Mouse (Mus musculus) liver, embryonic 14.5 days (tissue): ENCODE data around the gene Tpx2. TPM values are rescaled to one million over a fixed set of nuclear protein-coding genes. Genes with fewer than 3 reads are reported as not detected.

ENCODE experiments used
- ATAC-seq: fragments of 200-750 bp; cut with Nextera tagmentation; 2 replicates; pipeline ENCODE4 v1.8.0; 2017; ENCODE audit warnings: moderate number of reproducible peaks, mild to moderate bottlenecking, moderate library complexity; ENCODE audit not compliant: insufficient read depth
- DNase-seq, 3 experiments: peaks; one replicate each; pipeline ENCODE4 v3.0.0-alpha.2; 2012 to 2013; ENCODE audit warnings: low read depth in 3 of 3, low spot score in 3 of 3
- H3K27ac ChIP-seq: fragments of 300-500 bp; sonication (generic); 2 replicates; pipeline ENCODE4 v1.5.1; 2014; ENCODE audit warnings: moderate library complexity, mild to moderate bottlenecking, control low read depth, inconsistent platforms
- H3K27me3 ChIP-seq: fragments of 300-500 bp; sonication (generic); 2 replicates; pipeline ENCODE4 v1.6.1; 2014; ENCODE audit warnings: mild to moderate bottlenecking, low read length, moderate library complexity; ENCODE audit not compliant: control insufficient read depth, insufficient read depth
- H3K36me3 ChIP-seq: fragments of 300-500 bp; sonication (generic); replicated peaks from 2 replicates; pipeline ENCODE4 v1.6.1; 2014; ENCODE audit warnings: low read depth; ENCODE audit not compliant: control insufficient read depth, insufficient read depth
- H3K4me1 ChIP-seq, 2 experiments: fragments of 200-500 bp in 1 of 2; fragments of 300-500 bp in 1 of 2; sonication (generic) in 1 of 2; replicated peaks; 2 replicates each; pipeline ENCODE4 v1.6.1; 2012 to 2014; ENCODE audit warnings: antibody characterized with exemption in 1 of 2, inconsistent platforms in 1 of 2, low read length in 1 of 2; ENCODE audit not compliant: control insufficient read depth in 2 of 2, insufficient read depth in 2 of 2
- H3K4me2 ChIP-seq: fragments of 300-500 bp; sonication (generic); 2 replicates; pipeline ENCODE4 v1.6.1; 2014; ENCODE audit warnings: low read depth, mild to moderate bottlenecking, control low read depth, moderate library complexity
- H3K4me3 ChIP-seq, 2 experiments: fragments of 200-500 bp in 1 of 2; fragments of 300-500 bp in 1 of 2; sonication (generic) in 1 of 2; 2 replicates each; pipeline ENCODE4 v1.5.1; 2012 to 2014; ENCODE audit warnings: low read depth in 2 of 2, low read length in 2 of 2, mild to moderate bottlenecking in 2 of 2, control low read depth in 1 of 2, inconsistent platforms in 1 of 2, moderate library complexity in 1 of 2; ENCODE audit not compliant: insufficient read depth in 1 of 2
- H3K9ac ChIP-seq: fragments of 300-500 bp; sonication (generic); replicated peaks from 2 replicates; pipeline ENCODE4 v1.6.1; 2014; ENCODE audit warnings: mild to moderate bottlenecking, control low read depth, moderate library complexity
- H3K9me3 ChIP-seq: fragments of 300-500 bp; sonication (generic); 2 replicates; pipeline ENCODE4 v1.6.1; 2016; ENCODE audit warnings: low read length, mixed read lengths; ENCODE audit not compliant: control insufficient read depth
- CTCF ChIP-seq: IDR thresholded peaks from 2 replicates; pipeline ENCODE4 v1.5.1; 2016; ENCODE audit warnings: antibody characterized with exemption, low read depth, control low read depth
- EP300 ChIP-seq: IDR thresholded peaks from 2 replicates; pipeline ENCODE4 v1.6.1; 2016; ENCODE audit warnings: antibody characterized with exemption, low read depth
- WGBS: fragments of 180-500 bp; shearing (Covaris S2); extraction: QIAGEN DNeasy Blood & Tissue Kit; methylation state at CpG from one replicate; pipeline ENCODE4 v1.1.7; 2014; ENCODE audit not compliant: insufficient replicate concordance; 5-methylcytosine and 5-hydroxymethylcytosine counted together
- polyA plus RNA-seq, 2 experiments: library from polyadenylated mRNA; depleted of rRNA in 1 of 2; stranded (reverse) in 1 of 2; unstranded in 1 of 2; fragments of >200 nt; fragmentation: Nextera tagmentation in 1 of 2; extraction: Ambion mirVana in 1 of 2; gene quantifications; 2 replicates each; pipeline versions ENCODE4 v1.2.1 to v1.2.3; 2012 to 2014

Tpx2 gene
- polyA plus RNA-seq, 2 experiments: 47.1 to 80.9 TPM

DNA sequence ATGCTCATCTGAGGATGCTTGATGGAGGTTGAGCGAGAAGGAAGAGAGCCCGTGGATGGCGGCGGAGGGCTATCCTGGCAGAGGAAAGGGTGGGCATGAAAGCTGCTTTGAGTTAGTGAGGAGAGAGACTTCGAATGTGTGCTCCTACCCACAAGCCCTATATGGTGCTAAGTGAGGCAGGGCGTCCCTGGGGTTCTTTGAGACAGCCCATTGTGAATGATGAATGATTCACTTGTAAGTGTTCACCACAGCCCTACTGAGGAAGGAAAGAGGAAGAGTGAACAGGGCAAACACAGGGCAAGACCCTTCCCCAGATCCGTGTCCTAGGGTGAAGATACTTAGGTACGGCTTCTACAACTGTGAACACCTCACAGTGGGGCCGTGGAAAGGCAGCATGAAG, 79.1 kb downstream of the Tpx2 start:
- Histone ChIP-seq H3K9ac (no peak overlapping the region), H3K4me1 (peaks cover 0 to 5% of the 10 kb centered on the region in 2 experiments; a peak in 1 of 4 replicates), H3K27me3 (no peaks in the 10 kb centered on the region), H3K4me3 (no peak overlapping the region), H3K36me3 (no peaks in the 10 kb centered on the region), H3K27ac (no peak overlapping the region), H3K4me2 (no peak overlapping the region), H3K9me3 (no peaks in the 10 kb centered on the region)
- DNase-seq: no peak
- TF ChIP-seq CTCF (no peak), EP300 (no peak)
- 31% methylated on average over 9 of the region's 9 CpGs for WGBS
- no peak for ATAC-seq

DNA sequence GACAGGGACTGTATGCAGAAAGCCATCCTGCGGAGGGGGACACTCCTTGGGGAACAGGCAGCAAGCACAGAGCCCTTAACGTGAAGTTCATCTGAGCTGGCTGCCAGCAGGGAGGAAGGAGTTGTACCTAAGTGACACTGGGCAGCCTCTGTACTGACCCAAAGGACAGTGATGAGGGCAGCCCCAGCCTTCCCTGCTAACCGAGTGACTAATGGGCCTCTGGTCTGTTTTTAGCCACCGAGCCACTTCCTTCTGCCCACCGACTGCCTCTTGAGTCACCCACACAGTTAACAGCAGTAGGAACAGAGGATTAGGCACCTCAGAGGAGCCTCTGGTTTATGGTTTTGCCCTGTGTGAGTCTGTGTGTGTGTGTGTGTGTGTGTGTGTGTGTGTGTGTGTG, 79.6 kb downstream of the Tpx2 start:
- Histone ChIP-seq H3K27me3 (no peaks in the 10 kb centered on the region), H3K4me2 (no peak overlapping the region), H3K36me3 (no peaks in the 10 kb centered on the region), H3K9ac (no peak overlapping the region), H3K4me3 (no peak overlapping the region), H3K4me1 (peaks cover 0 to 5% of the 10 kb centered on the region in 2 experiments; a peak in 1 of 4 replicates), H3K27ac (no peak overlapping the region), H3K9me3 (no peaks in the 10 kb centered on the region)
- no peak for ATAC-seq
- TF ChIP-seq EP300 (no peak), CTCF (no peak)
- WGBS: 15% methylated on average over 5 of the region's 5 CpGs
- DNase-seq: no peak

DNA sequence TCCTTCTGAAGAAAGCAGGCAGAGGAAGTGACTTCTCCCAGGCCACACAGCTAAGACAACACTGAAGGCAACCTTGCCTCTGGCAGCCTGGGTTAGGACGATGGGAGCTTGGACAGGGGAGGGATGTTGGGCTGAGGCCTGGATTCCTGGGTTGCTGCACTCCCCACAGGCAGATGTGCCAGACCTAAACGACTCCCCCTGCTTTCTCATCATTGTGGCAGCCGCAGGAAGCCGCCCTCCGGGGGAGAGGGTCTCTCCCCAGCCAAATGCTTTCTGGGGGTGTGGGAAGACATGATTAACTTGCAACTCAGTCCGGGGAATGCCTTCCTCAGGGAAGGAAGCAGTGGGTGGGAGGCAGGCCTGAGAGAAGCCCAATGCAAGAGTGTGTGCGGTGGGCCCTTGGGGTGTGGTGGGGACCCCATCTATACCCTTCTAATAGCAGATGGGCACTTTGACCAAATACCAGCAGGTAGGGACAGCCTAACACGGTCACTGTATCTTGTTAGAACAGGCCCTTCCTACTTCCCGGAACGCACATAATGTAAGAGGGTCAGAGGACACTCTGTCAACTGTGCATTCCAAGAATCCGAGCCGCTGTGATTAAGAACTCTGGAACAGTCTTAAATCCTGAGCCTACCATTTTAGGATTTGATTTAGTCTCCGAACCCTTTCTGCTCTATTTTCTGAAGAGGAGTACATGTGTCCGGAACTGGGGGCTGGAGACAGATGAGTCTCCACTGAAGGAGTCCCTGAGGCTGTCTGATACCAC, 80.6 kb downstream of the Tpx2 start:
- no peak overlapping the region for H3K27ac ChIP-seq
- ATAC-seq (no peak), DNase-seq (no peak)
- TF ChIP-seq EP300 (no peak), CTCF (no peak)
- 47% methylated on average over 14 of the region's 14 CpGs for WGBS
- no peaks in the 10 kb centered on the region for H3K27me3 ChIP-seq
- H3K9ac ChIP-seq: no peak overlapping the region
- H3K9me3 ChIP-seq: no peaks in the 10 kb centered on the region
- no peaks in the 10 kb centered on the region for H3K36me3 ChIP-seq
- no peak overlapping the region for H3K4me2 ChIP-seq
- no peak overlapping the region for H3K4me3 ChIP-seq
- H3K4me1 ChIP-seq: peaks cover 0 to 5% of the 10 kb centered on the region in 2 experiments; a peak in 1 of 4 replicates

DNA sequence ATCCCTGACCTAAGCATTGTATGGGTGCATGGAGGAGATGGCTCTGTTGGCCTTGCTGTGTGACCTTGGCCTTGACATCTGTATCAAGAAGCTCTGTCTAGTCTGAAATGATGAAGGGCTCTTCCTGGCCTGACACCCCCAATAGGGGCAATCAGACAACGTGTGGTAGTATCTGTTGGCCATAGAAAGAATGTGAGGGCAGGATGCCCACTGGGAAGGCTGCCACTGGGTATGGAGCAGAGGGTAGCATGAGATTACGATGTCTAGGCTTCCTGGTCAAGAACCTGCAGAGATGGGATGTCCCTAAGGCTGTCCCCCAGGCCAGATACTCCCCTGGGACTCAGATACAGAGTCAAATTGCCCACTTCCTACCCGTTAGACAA, 81.2 kb downstream of the Tpx2 start:
- DNase-seq (no peak), ATAC-seq (no peak)
- 41% methylated on average over 3 of the region's 3 CpGs for WGBS
- Histone ChIP-seq H3K4me1 (peaks cover 0 to 5% of the 10 kb centered on the region in 2 experiments; a peak in 1 of 4 replicates), H3K4me3 (no peak overlapping the region), H3K27ac (no peak overlapping the region), H3K9ac (no peak overlapping the region), H3K36me3 (no peaks in the 10 kb centered on the region), H3K27me3 (no peaks in the 10 kb centered on the region), H3K9me3 (no peaks in the 10 kb centered on the region), H3K4me2 (no peak overlapping the region)
- TF ChIP-seq CTCF: no peak
- TF ChIP-seq EP300: no peak

DNA sequence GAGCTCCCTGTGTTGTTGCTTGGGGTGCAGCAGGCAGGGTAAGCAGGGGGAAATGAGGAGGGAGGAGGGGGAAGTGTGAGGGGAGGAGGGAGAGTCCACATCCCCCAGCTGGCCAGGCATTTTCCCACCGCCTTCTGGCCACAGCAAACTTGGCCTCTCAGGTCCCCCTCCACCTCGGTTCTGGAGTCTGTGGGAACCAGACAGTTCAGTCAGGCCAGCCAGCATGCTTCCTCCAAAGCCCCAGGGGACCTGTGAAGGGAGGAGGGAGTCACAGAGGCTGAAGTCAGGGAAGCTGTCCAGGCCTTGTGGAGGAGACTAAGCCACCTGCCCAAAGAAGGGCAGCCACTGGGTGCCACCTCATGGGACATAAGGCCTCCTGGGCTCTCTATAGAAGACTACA, 82.5 kb downstream of the Tpx2 start:
- no peak for TF ChIP-seq EP300
- no peak for TF ChIP-seq CTCF
- H3K4me2 ChIP-seq: no peak overlapping the region
- no peaks in the 10 kb centered on the region for H3K36me3 ChIP-seq
- no peaks in the 10 kb centered on the region for H3K9me3 ChIP-seq
- H3K4me3 ChIP-seq: no peak overlapping the region
- H3K27me3 ChIP-seq: no peaks in the 10 kb centered on the region
- no peak for ATAC-seq
- DNase-seq: no peak
- H3K4me1 ChIP-seq: peaks cover 0 to 5% of the 10 kb centered on the region in 2 experiments; a peak in 1 of 4 replicates
- H3K27ac ChIP-seq: no peak overlapping the region
- WGBS: 30% methylated on average over 2 of the region's 2 CpGs
- no peak overlapping the region for H3K9ac ChIP-seq
